Mouse (Mus musculus) hindbrain, embryonic 15.5 days (tissue): ENCODE results near the gene Gm6588. TPM values are rescaled to one million over a fixed set of nuclear protein-coding genes. Genes with fewer than 3 reads are reported as not detected.
A peak's percentile ranks its signal among the peaks of the same experiment; 100 is the strongest.

Experiments
- ATAC-seq: fragments of 200-750 bp; cut with Nextera tagmentation; 2 replicates; pipeline ENCODE4 v1.8.0; 2017; ENCODE audit warnings: low read depth, moderate number of reproducible peaks, moderate TSS enrichment; ENCODE audit not compliant: low FRiP score
- H3K27ac ChIP-seq: fragments of 300-500 bp; sonication (generic); replicated peaks from 2 replicates; pipeline ENCODE4 v1.5.1; 2015; ENCODE audit warnings: mild to moderate bottlenecking, inconsistent platforms
- H3K27me3 ChIP-seq: fragments of 300-500 bp; sonication (generic); 2 replicates; pipeline ENCODE4 v1.6.1; 2015; ENCODE audit warnings: control low read depth, inconsistent platforms
- H3K36me3 ChIP-seq: fragments of 300-500 bp; sonication (generic); 2 replicates; pipeline ENCODE4 v1.6.1; 2015; ENCODE audit warnings: control low read depth, inconsistent platforms
- H3K4me1 ChIP-seq: fragments of 300-500 bp; sonication (generic); replicated peaks from 2 replicates; pipeline ENCODE4 v1.6.1; 2015; ENCODE audit warnings: control low read depth, inconsistent platforms
- H3K4me2 ChIP-seq: fragments of 300-500 bp; sonication (generic); 2 replicates; pipeline ENCODE4 v1.6.1; 2015; ENCODE audit warnings: moderate library complexity, mild to moderate bottlenecking, inconsistent platforms
- H3K4me3 ChIP-seq: fragments of 300-500 bp; sonication (generic); 2 replicates; pipeline ENCODE4 v1.5.1; 2015; ENCODE audit warnings: mild to moderate bottlenecking, inconsistent platforms
- H3K9ac ChIP-seq: fragments of 300-500 bp; sonication (generic); 2 replicates; pipeline ENCODE4 v1.6.1; 2015; ENCODE audit warnings: inconsistent platforms
- H3K9me3 ChIP-seq: fragments of 300-500 bp; sonication (generic); 2 replicates; pipeline ENCODE4 v1.6.1; 2016; ENCODE audit warnings: control low read depth, inconsistent platforms
- WGBS: fragments of 180-500 bp; shearing (Covaris S2); methylation state at CpG from one replicate; pipeline ENCODE4 v1.1.7; 2015; 5-methylcytosine and 5-hydroxymethylcytosine counted together
- polyA plus RNA-seq: library from polyadenylated mRNA; unstranded; fragments of >200 nt; fragmentation: Nextera tagmentation; extraction: Ambion mirVana; gene quantifications from 2 replicates; pipeline ENCODE4 v1.2.1, GENCODE M21; 2015

Gm6588 gene
- polyA plus RNA-seq, 1 experiment from 2014 or later = 1.0 TPM

DNA sequence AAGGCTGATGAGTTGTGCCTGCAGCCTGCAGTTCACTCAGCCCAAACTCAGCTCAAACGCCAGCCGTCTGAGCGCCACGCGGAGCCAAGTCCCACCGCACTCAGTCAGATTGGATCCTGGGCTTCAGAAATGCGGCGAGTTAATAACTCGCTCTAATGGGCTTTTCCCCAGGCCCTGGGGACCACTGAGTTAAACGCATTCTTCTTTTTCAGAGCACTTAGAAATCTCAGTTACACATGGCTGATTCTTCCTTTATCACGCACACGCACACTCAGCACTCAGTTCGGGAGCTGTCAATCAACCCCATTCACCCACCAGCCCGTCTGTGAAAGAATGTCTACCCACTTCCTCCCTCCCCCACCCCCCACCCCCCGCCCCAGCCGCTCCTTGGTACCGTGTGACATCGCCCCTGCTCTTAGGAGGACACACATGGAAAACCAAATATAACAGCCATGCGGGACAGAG is 32.8 kb downstream of the Gm6588 start:
- Histone ChIP-seq H3K27me3 (no peaks in the 10 kb centered on the region), H3K36me3 (no peaks in the 10 kb centered on the region), H3K27ac (peak overlapping the region; percentile 64), H3K4me2 (peak overlapping the region; percentile 26), H3K4me1 (peaks cover 54% of the 10 kb centered on the region), H3K9me3 (no peaks in the 10 kb centered on the region), H3K9ac (peak overlapping the region; percentile 1; the same call in 1 of the 2 replicates), H3K4me3 (no peak overlapping the region)
- peak; percentile 50 for ATAC-seq
- 11% methylated on average over 19 of the region's 19 CpGs for WGBS

GRCm38 (mm10) chr5:112482551-112482950 is 33.3 kb downstream of the Gm6588 start:
- Histone ChIP-seq H3K36me3 (no peaks in the 10 kb centered on the region), H3K27ac (peak overlapping the region; percentile 64; the same call in 1 of the 2 replicates), H3K9me3 (no peaks in the 10 kb centered on the region), H3K4me1 (peaks cover 54% of the 10 kb centered on the region), H3K27me3 (no peaks in the 10 kb centered on the region), H3K4me3 (no peak overlapping the region), H3K4me2 (peak overlapping the region; percentile 26), H3K9ac (no peak overlapping the region; the same call in 1 of the 2 replicates)
- WGBS = 28% methylated on average over 13 of the region's 13 CpGs
- 0 out of 2 replicates have a peak, but pooled peaks have one; percentile 25 for ATAC-seq

DNA sequence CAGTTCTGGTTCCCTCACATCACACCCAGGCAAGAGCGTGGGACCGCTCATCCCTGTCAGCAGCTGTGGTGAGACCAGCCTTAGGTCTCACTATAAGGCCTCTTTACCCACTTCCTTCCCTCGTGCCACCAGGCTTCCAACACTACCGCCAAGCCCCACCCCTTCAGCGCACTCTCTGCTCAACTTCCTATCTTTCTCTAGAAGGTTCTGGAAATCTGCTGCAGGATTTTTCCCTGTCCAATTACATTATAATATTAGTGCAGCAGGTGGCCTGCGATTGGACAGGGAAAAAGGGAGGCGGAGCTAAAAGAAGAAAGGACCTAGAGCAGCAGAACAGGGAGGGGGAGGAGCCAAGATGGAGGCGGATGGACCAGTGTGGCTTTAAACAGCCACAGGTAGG is 33.8 kb downstream of the Gm6588 start:
- H3K9ac ChIP-seq = no peak overlapping the region
- H3K4me1 ChIP-seq = peaks cover 49% of the 10 kb centered on the region
- H3K27me3 ChIP-seq = no peaks in the 10 kb centered on the region
- 87% methylated on average over 8 of the region's 8 CpGs for WGBS
- H3K4me2 ChIP-seq = no peak overlapping the region
- H3K4me3 ChIP-seq = no peak overlapping the region
- no peak overlapping the region for H3K27ac ChIP-seq
- no peak for ATAC-seq
- H3K36me3 ChIP-seq = no peaks in the 10 kb centered on the region
- no peaks in the 10 kb centered on the region for H3K9me3 ChIP-seq

- H3K36me3 ChIP-seq = no peaks in the 10 kb centered on the region
- peaks cover 39% of the 10 kb centered on the region for H3K4me1 ChIP-seq
- no peaks in the 10 kb centered on the region for H3K9me3 ChIP-seq
- no peaks in the 10 kb centered on the region for H3K27me3 ChIP-seq
- H3K4me2 ChIP-seq = no peak overlapping the region; the same call in 1 of the 2 replicates
- H3K4me3 ChIP-seq = no peak overlapping the region
- no peak for ATAC-seq
- H3K27ac ChIP-seq = no peak overlapping the region; the same call in 1 of the 2 replicates
- WGBS = 14% methylated on average over 13 of the region's 13 CpGs
- H3K9ac ChIP-seq = no peak overlapping the region
Measured at GRCm38 (mm10) chr5:112484924-112485715, 35.9 kb downstream of the Gm6588 start.

DNA sequence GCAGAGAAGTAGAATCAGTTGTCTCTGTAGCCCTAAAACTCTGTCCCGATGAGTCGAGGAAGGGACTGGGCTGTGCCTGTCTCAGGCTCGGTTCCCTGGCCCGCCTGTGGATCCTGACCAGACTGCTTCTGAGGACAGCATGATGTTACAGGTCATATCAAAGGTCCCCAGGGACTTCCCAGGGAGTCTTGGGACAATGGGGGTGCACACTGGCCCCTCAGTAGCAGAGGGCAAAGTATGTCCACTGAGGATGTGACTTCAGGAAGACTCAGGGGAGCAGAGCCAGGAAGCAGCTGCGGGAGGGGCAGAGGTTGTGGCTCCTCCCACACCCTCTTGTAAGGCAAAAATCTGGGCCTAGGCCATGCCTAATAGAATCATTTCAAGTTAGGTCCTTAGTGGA is 37.2 kb downstream of the Gm6588 start:
- Histone ChIP-seq H3K27me3 (no peaks in the 10 kb centered on the region), H3K36me3 (no peaks in the 10 kb centered on the region), H3K27ac (no peak overlapping the region), H3K9me3 (no peaks in the 10 kb centered on the region), H3K4me3 (no peak overlapping the region), H3K4me1 (peaks cover 35% of the 10 kb centered on the region), H3K4me2 (no peak overlapping the region), H3K9ac (no peak overlapping the region)
- ATAC-seq = no peak
- WGBS = 68% methylated on average over 5 of the region's 5 CpGs

- Histone ChIP-seq H3K27ac (no peak overlapping the region), H3K9me3 (no peaks in the 10 kb centered on the region), H3K36me3 (no peaks in the 10 kb centered on the region), H3K9ac (no peak overlapping the region), H3K4me3 (no peak overlapping the region), H3K4me1 (peaks cover 29% of the 10 kb centered on the region), H3K27me3 (no peaks in the 10 kb centered on the region), H3K4me2 (no peak overlapping the region)
- WGBS = 76% methylated on average over 1 of the region's 1 CpGs
- ATAC-seq = no peak
Measured at GRCm38 (mm10) chr5:112487504-112487903, 38.3 kb downstream of the Gm6588 start.

DNA sequence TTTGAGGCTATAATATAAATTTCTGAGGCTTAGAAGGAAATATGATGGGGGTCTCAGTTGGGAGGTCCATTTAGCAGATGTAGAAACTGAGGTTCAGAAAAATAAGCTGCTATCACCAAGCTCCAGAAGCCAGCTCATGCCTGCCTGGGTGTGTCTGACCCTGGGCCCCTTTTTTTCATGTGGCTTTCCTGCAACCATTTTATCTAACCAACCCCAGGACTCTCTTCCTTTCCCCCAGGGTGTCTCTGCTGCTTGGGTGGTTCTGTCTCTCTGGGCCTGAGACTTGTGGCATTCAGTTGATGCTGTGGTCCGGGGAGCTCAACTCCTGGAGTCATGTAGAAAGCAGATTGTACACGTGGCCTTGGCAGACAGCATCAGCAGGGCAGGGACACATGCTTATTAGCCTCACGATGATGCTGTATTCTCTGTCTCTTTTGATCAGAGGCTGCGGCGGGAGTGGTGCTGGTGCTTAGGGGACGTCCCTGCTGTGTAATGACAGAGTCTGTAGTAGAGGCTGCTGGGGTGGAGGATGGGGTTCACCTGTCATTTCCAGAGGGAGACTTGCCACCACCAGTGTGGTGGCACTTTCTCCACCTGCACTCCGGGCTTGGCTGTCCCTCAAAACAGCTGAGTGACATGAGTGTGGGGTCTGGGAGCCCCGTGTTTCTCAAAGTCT is 39.0 kb downstream of the Gm6588 start:
- Histone ChIP-seq H3K4me2 (no peak overlapping the region), H3K9me3 (no peaks in the 10 kb centered on the region), H3K27me3 (no peaks in the 10 kb centered on the region), H3K9ac (no peak overlapping the region), H3K36me3 (no peaks in the 10 kb centered on the region), H3K4me1 (peaks cover 30% of the 10 kb centered on the region), H3K27ac (no peak overlapping the region), H3K4me3 (no peak overlapping the region)
- 47% methylated on average over 8 of the region's 8 CpGs for WGBS
- ATAC-seq = no peak

DNA sequence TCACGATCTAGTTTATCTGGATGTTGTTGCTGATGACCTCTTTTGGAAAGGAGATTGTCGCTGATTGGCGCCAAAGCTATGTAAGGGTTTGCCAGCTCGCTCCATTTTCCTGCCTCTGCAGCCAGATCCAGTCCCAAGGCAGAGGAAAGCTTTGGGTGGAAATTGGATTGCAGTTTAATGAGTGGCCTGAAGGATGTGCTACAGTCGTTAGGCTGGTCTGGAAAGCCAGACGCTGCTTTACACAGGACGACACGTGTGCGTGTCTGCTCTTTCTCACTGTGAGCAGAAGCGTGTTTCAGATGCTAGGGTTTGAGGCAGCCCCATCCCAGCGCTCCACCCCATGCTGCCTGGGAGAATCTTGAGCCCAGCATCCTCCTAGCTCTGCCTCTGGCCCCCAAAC is 42.3 kb downstream of the Gm6588 start:
- no peak overlapping the region; the same call in 1 of the 2 replicates for H3K27ac ChIP-seq
- peaks cover 18% of the 10 kb centered on the region for H3K4me1 ChIP-seq
- no peak for ATAC-seq
- no peaks in the 10 kb centered on the region for H3K36me3 ChIP-seq
- WGBS = 49% methylated on average over 11 of the region's 11 CpGs
- H3K27me3 ChIP-seq = no peaks in the 10 kb centered on the region
- no peak overlapping the region for H3K4me3 ChIP-seq
- H3K9ac ChIP-seq = no peak overlapping the region
- no peaks in the 10 kb centered on the region for H3K9me3 ChIP-seq
- H3K4me2 ChIP-seq = no peak overlapping the region

DNA sequence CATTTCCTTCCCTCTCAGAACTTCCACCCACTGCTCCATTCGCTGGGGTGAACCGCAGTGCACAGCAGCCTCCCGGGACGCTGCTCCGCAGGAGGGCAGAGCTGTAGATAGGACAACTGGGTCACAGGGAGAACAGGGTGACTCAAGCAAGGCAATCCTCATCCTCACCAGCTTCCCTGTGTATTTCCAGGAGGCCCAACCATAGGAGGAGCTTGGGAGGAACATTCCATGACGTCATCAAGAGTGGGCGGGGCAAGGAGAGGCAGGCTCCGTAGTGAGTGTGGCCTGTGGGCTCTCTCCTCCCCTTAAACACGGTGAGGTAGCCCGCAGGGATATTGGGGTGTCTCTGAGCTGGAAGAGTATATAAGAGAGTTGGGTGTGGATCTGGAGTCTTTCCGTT is 44.3 kb downstream of the Gm6588 start:
- Histone ChIP-seq H3K4me2 (peak overlapping the region; percentile 27), H3K9me3 (no peaks in the 10 kb centered on the region), H3K4me3 (no peak overlapping the region), H3K27me3 (no peaks in the 10 kb centered on the region), H3K36me3 (no peaks in the 10 kb centered on the region), H3K4me1 (peaks cover 25% of the 10 kb centered on the region), H3K27ac (peak overlapping the region; percentile 65), H3K9ac (no peak overlapping the region)
- ATAC-seq = no peak
- 31% methylated on average over 11 of the region's 11 CpGs for WGBS

GRCm38 (mm10) chr5:112496753-112497369 is 47.6 kb downstream of the Gm6588 start:
- WGBS = 63% methylated on average over 7 of the region's 7 CpGs
- H3K27me3 ChIP-seq = no peaks in the 10 kb centered on the region
- no peak overlapping the region for H3K4me2 ChIP-seq
- H3K4me3 ChIP-seq = no peak overlapping the region
- no peaks in the 10 kb centered on the region for H3K9me3 ChIP-seq
- no peak for ATAC-seq
- H3K4me1 ChIP-seq = peaks cover 49% of the 10 kb centered on the region
- H3K9ac ChIP-seq = no peak overlapping the region
- no peaks in the 10 kb centered on the region for H3K36me3 ChIP-seq
- no peak overlapping the region for H3K27ac ChIP-seq

DNA sequence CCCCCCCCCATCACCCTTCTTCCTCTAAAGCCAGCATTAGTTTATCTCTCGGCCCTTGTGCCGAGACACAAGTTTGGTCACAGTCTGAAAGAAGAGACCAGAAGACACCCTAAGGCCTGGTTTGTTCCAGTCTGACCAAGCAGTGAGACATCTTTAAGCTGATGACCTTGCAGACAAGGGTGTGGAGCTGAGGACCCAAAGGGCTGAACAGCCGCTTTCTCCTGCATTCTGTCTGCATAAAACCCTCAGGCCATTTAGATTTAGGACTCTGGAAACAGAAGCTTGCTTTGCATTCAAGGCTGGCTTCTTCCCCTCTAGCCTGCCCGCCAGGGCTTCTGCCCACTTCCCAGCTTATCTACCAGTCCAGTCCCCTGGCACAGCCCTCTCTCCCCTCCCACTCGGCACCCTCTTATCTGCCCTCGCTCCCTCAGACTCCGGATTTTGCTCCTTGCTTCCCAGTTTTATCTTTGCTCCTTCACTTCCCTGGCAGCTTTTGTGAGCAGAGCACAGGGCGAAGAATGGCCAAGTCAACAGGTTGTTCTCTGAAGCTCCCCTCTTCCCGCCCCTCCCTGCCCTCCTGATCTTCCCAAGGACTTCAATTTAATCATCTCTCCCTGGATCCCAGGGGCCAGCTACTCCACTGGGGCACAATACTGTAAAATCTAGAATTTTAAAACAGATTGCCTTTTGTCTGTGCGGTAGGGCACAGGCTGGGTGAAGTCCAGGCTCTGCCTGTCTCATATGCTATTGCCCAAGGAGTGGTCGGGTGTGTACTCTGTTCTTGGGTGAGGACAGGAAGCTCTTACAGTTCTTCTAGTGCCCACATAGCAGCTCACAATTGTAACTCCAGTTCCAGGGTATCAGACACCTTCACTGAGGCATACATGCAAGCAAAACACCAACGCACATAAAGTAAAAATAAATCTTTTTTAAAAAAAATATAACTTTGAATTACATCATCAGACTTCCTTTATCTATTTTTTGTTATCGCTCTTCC is 50.0 kb downstream of the Gm6588 start:
- ATAC-seq = no peak
- no peaks in the 10 kb centered on the region for H3K27me3 ChIP-seq
- no peaks in the 10 kb centered on the region for H3K36me3 ChIP-seq
- no peak overlapping the region for H3K4me2 ChIP-seq
- no peaks in the 10 kb centered on the region for H3K9me3 ChIP-seq
- WGBS = 77% methylated on average over 13 of the region's 13 CpGs
- no peak overlapping the region for H3K9ac ChIP-seq
- H3K4me1 ChIP-seq = peaks cover 37% of the 10 kb centered on the region
- no peak overlapping the region for H3K27ac ChIP-seq
- no peak overlapping the region for H3K4me3 ChIP-seq
